Mouse (Mus musculus) stomach, embryonic 16.5 days (tissue): ENCODE results near the gene 1700023F06Rik. TPM values are rescaled to one million over a fixed set of nuclear protein-coding genes. Genes with fewer than 3 reads are reported as not detected.

Experiments used
- ATAC-seq: fragments of 200-750 bp; cut with Nextera tagmentation; 2 replicates; pipeline ENCODE4 v1.8.0; 2017; ENCODE audit warnings: moderate number of reproducible peaks, moderate TSS enrichment; ENCODE audit not compliant: insufficient read depth, low FRiP score
- H3K27ac ChIP-seq: fragments of 300-500 bp; sonication (generic); 2 replicates; pipeline ENCODE4 v1.5.1; 2014; ENCODE audit warnings: low read length
- H3K27me3 ChIP-seq: fragments of 300-500 bp; sonication (generic); 2 replicates; pipeline ENCODE4 v1.6.1; 2014; ENCODE audit warnings: low read length, control low read depth, mixed read lengths; ENCODE audit not compliant: control insufficient read depth, insufficient read depth
- H3K36me3 ChIP-seq: fragments of 300-500 bp; sonication (generic); 2 replicates; pipeline ENCODE4 v1.6.1; 2014; ENCODE audit warnings: low read length; ENCODE audit not compliant: control insufficient read depth, insufficient read depth
- H3K4me1 ChIP-seq: fragments of 300-500 bp; sonication (generic); 2 replicates; pipeline ENCODE4 v1.6.1; 2014; ENCODE audit warnings: low read length, control low read depth, mixed read lengths; ENCODE audit not compliant: control insufficient read depth, insufficient read depth
- H3K4me2 ChIP-seq: fragments of 300-500 bp; sonication (generic); 2 replicates; pipeline ENCODE4 v1.6.1; 2014; ENCODE audit warnings: low read depth, low read length, mixed read lengths
- H3K4me3 ChIP-seq: fragments of 300-500 bp; sonication (generic); replicated peaks from 2 replicates; pipeline ENCODE4 v1.5.1; 2014; ENCODE audit warnings: mild to moderate bottlenecking, low read length
- H3K9ac ChIP-seq: fragments of 300-500 bp; sonication (generic); 2 replicates; pipeline ENCODE4 v1.6.1; 2014; ENCODE audit warnings: low read length
- H3K9me3 ChIP-seq: fragments of 300-500 bp; sonication (generic); replicated peaks from 2 replicates; pipeline ENCODE4 v1.6.1; 2016; ENCODE audit warnings: low read length, control low read depth; ENCODE audit not compliant: control insufficient read depth
- WGBS: fragments of 180-500 bp; shearing (Covaris S2); extraction: QIAGEN DNeasy Blood & Tissue Kit; methylation state at CpG from one replicate; pipeline ENCODE4 v1.1.7; 2014; 5-methylcytosine and 5-hydroxymethylcytosine counted together
- polyA plus RNA-seq: library from polyadenylated mRNA; unstranded; fragments of >200 nt; fragmentation: Nextera tagmentation; extraction: Ambion mirVana; gene quantifications from 2 replicates; pipeline ENCODE4 v1.2.1, GENCODE M21; 2015

1700023F06Rik gene
- polyA plus RNA-seq, 1 experiment from 2014 or later = 0.83 TPM

DNA sequence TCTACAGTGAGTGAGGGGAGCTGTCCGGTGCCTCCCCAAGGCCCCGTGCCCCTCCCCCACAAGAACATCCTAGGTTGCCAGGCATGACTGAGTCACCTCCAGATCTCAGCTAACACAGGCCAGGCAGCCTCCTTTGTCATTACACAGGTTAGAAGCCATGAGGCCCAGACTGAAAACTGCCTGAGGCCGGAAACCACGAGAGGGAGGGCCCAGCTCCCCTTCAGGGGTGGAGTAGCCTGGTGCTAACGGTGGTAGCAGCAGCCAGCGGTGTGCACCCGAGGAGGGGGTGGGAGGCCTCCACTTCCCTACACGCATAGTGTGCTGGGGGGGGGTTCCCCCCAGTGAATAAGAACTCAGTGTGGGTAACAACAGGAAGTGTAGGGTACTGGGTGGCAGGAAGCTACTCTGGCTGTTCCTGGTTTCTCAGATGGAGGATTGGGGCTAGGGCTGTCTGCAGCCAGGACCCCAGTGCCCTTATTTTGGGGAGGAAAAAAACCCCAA lies 33.4 kb downstream of the 1700023F06Rik start:
- 0 out of 2 replicates have a peak, but pooled peaks have one; percentile 9 for ATAC-seq
- Histone ChIP-seq H3K27ac (no peak overlapping the region), H3K36me3 (no peaks in the 10 kb centered on the region), H3K9me3 (no peaks in the 10 kb centered on the region), H3K4me1 (peaks cover 8% of the 10 kb centered on the region; the same call in 1 of the 2 replicates), H3K27me3 (peaks cover 20% of the 10 kb centered on the region), H3K4me3 (no peak overlapping the region), H3K9ac (no peak overlapping the region), H3K4me2 (no peak overlapping the region)
- 45% methylated on average over 8 of the region's 8 CpGs for WGBS

- no peak for ATAC-seq
- WGBS = 74% methylated on average over 5 of the region's 5 CpGs
- H3K4me1 ChIP-seq = peaks cover 8% of the 10 kb centered on the region; the same call in 1 of the 2 replicates
Measured at GRCm38 (mm10) chr11:103174411-103174832, 33.9 kb downstream of the 1700023F06Rik start.

GRCm38 (mm10) chr11:103173771-103174344 lies 34.5 kb downstream of the 1700023F06Rik start:
- peaks cover 24% of the 10 kb centered on the region for H3K27me3 ChIP-seq
- H3K4me1 ChIP-seq = peaks cover 8% of the 10 kb centered on the region; the same call in 1 of the 2 replicates
- WGBS = 92% methylated on average over 11 of the region's 11 CpGs
- no peaks in the 10 kb centered on the region for H3K9me3 ChIP-seq
- no peak overlapping the region; the same call in 1 of the 2 replicates for H3K27ac ChIP-seq
- H3K9ac ChIP-seq = no peak overlapping the region
- H3K4me3 ChIP-seq = no peak overlapping the region
- ATAC-seq = no peak
- H3K4me2 ChIP-seq = 0 out of 2 replicates have a peak overlapping the region, but pooled peaks have one; percentile 9
- no peaks in the 10 kb centered on the region for H3K36me3 ChIP-seq

More at GRCm38 (mm10) chr11:103174411-103174832, 33.9 kb downstream of the 1700023F06Rik start:
- Histone ChIP-seq H3K36me3 (no peaks in the 10 kb centered on the region), H3K4me2 (0 out of 2 replicates have a peak overlapping the region, but pooled peaks have one; percentile 9), H3K4me3 (no peak overlapping the region; the same call in 1 of the 2 replicates), H3K9me3 (no peaks in the 10 kb centered on the region), H3K9ac (no peak overlapping the region), H3K27ac (no peak overlapping the region; the same call in none of the 2 replicates), H3K27me3 (peaks cover 24% of the 10 kb centered on the region)

GRCm38 (mm10) chr11:103173041-103173770 lies 35.2 kb downstream of the 1700023F06Rik start:
- Histone ChIP-seq H3K27me3 (peaks cover 24% of the 10 kb centered on the region), H3K9ac (no peak overlapping the region), H3K4me1 (peaks cover 8% of the 10 kb centered on the region; the same call in 1 of the 2 replicates), H3K27ac (no peak overlapping the region), H3K4me3 (no peak overlapping the region), H3K36me3 (no peaks in the 10 kb centered on the region), H3K4me2 (no peak overlapping the region), H3K9me3 (no peaks in the 10 kb centered on the region)
- WGBS = 81% methylated on average over 7 of the region's 7 CpGs
- ATAC-seq = no peak

GRCm38 (mm10) chr11:103172392-103173040 lies 35.8 kb downstream of the 1700023F06Rik start:
- no peak for ATAC-seq
- Histone ChIP-seq H3K36me3 (no peaks in the 10 kb centered on the region), H3K9me3 (no peaks in the 10 kb centered on the region), H3K4me1 (peaks cover 8% of the 10 kb centered on the region; the same call in 1 of the 2 replicates), H3K4me3 (no peak overlapping the region), H3K4me2 (no peak overlapping the region), H3K9ac (no peak overlapping the region), H3K27me3 (peaks cover 24% of the 10 kb centered on the region), H3K27ac (no peak overlapping the region)
- WGBS = 72% methylated on average over 6 of the region's 6 CpGs

GRCm38 (mm10) chr11:103171703-103172391 lies 36.5 kb downstream of the 1700023F06Rik start:
- 55% methylated on average over 9 of the region's 9 CpGs for WGBS
- Histone ChIP-seq H3K27me3 (peaks cover 24% of the 10 kb centered on the region), H3K36me3 (no peaks in the 10 kb centered on the region), H3K4me3 (peak overlapping the region; percentile 59), H3K9me3 (no peaks in the 10 kb centered on the region), H3K4me2 (peak overlapping the region; percentile 99; the same call in 1 of the 2 replicates), H3K9ac (peak overlapping the region; percentile 71; the same call in 1 of the 2 replicates), H3K27ac (no peak overlapping the region), H3K4me1 (peaks cover 8% of the 10 kb centered on the region; the same call in 1 of the 2 replicates)
- no peak for ATAC-seq

GRCm38 (mm10) chr11:103171286-103171620 lies 37.1 kb downstream of the 1700023F06Rik start:
- peak overlapping the region; percentile 71 for H3K9ac ChIP-seq
- no peak for ATAC-seq
- H3K9me3 ChIP-seq = no peaks in the 10 kb centered on the region
- H3K4me2 ChIP-seq = peak overlapping the region; percentile 99
- WGBS = 3% methylated on average over 23 of the region's 23 CpGs
- peaks cover 24% of the 10 kb centered on the region for H3K27me3 ChIP-seq
- H3K4me1 ChIP-seq = peaks cover 8% of the 10 kb centered on the region; the same call in 1 of the 2 replicates
- peak overlapping the region; percentile 59 for H3K4me3 ChIP-seq
- H3K27ac ChIP-seq = no peak overlapping the region
- no peaks in the 10 kb centered on the region for H3K36me3 ChIP-seq

- WGBS = 2% methylated on average over 73 of the region's 84 CpGs
- Histone ChIP-seq H3K36me3 (no peaks in the 10 kb centered on the region), H3K4me3 (peak within 1 kb of the TSS; percentile 59), H3K4me1 (peaks cover 4% of the 10 kb centered on the region; the same call in 1 of the 2 replicates), H3K4me2 (peak within 1 kb of the TSS; percentile 99), H3K27me3 (peaks cover 24% of the 10 kb centered on the region), H3K9me3 (no peaks in the 10 kb centered on the region), H3K27ac (no peak within 1 kb of the TSS), H3K9ac (peak within 1 kb of the TSS; percentile 71)
- peak; percentile 16; the same call in 1 of the 2 replicates for ATAC-seq
Measured at GRCm38 (mm10) chr11:103170494-103171285, 37.7 kb downstream of the 1700023F06Rik start, which contains the start of gene Fmnl1. TSS of gene Fmnl1 (plus strand) at chr11:103171107.
